Mouse (Mus musculus) layer of hippocampus, adult 6 months (tissue): Measurements from ENCODE around the gene AI182371. TPM values are rescaled to one million over a fixed set of nuclear protein-coding genes. Genes with fewer than 3 reads are reported as not detected.

ENCODE experiments used
- long read RNA-seq, 2 experiments: library from polyadenylated mRNA; unstranded; transcript quantifications; one replicate each; pipeline ENCODE4 v2.0.0; 2019 to 2020
- polyA plus RNA-seq: library from polyadenylated mRNA; unstranded; fragments of <200 nt; fragmentation: Nextera tagmentation; gene quantifications from 2 replicates; pipeline ENCODE4 v1.2.3, GENCODE M21; 2021

AI182371 gene
- 0.19 TPM in 1 of 2 replicates, not detected in the other for polyA plus RNA-seq
- long read RNA-seq, experiment 1 = 0 reads
- long read RNA-seq, experiment 2, partial matches to known transcripts = 0 of 1 reads
- long read RNA-seq, experiment 2, other reads (novel, unspliced or antisense) = 1 of 1 reads

DNA sequence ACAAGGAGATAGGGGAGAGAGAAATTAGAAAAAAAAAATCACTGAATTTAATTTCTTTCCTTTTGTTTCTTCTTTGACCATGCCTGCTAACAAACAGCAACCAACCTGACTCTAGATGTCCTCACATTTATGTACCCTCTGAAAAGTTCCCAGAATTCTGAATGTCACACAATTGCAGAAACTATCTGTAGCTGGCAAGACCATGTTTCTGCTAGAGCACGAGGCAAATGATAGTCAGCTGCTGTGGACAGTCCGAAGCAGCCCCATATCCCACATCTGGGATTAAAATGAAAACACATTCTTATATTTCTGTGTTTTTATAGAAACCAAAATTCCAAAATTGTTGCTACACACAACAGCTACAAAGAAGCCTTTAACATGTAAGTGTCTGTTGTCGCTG lies at the start of gene AI182371:
AI182371 (minus strand) TSS at position 101 of the 400 bp plus-strand sequence.

DNA sequence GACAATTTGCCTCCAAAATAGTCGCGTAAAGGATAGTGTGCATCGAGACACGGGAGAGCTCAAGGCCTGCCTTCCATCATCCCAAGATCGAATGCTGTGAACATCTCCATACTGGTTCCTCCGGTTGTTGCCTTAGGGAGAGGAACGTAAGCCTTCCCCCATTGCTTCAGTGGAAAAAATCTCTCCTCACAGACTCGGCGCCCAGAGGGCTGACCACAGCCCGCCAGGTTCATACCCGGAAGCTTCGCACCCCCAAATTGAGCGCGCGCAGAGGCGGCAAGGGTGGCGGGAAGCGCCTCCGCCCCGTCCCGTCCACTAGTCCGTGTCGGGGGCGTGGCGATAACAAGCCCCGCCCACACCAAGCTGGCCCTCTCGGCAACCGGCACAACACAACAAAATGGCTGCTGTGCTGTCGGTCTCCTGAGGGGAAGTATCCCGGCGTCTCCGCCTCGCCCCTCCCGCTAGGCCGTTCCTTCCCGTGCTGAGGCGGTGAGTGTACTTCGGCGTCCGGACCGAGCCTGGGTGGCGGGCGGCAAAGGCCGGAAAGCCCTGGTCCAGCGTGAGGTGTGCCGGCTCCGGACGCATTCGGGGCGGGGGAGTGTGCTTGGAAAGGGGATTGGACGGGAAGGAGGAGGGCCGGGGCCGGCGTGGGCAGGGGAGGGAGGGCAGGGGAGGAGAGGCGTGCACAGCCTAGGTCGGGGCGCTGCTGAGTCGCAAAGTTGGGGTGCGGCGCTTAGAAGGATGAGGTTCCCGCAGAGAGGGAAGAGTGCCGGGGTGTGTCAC lies 8.0 kb upstream of the AI182371 start, which contains the start of gene Cntrl:
Cntrl (plus strand) TSS at position 352 of the 783 bp plus-strand sequence.

DNA sequence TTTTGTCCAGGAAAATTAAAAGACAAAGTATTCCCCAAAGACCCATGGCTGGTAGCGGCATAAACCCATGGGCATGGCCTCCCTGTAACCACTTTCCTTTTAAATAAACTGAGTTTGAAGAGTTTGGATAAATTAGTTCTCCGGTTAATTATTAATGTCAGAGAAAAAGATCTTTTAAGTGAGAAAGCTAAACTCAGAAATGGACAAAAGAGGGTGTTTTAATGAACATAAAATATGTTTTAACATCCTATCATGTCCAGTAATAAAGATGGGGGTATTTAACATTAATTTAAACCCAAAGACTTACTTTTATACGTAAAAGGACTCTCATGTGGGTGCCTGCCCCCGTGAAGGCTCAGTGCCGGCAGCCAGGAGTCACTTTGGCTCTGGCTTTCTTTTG lies 40.0 kb downstream of the AI182371 start, which contains the start of gene Hc:
Hc (minus strand) TSS at position 101 of the 400 bp plus-strand sequence.

Other genes with a start within 250 kb of the AI182371 start
- 0.50 and 1.3 TPM in 2 replicates for gene Cutal, start 227.1 kb downstream of the AI182371 start, polyA plus RNA-seq
- gene Psmd5, start 226.6 kb downstream of the AI182371 start, polyA plus RNA-seq = 32.7 and 34.3 TPM in 2 replicates
- 0.14 and 0.24 TPM in 2 replicates for gene Phf19, start 187.5 kb downstream of the AI182371 start, polyA plus RNA-seq
- 0.98 and 1.7 TPM in 2 replicates for gene Traf1, start 139.8 kb downstream of the AI182371 start, polyA plus RNA-seq
- gene Hc, start 40.1 kb downstream of the AI182371 start, polyA plus RNA-seq = 0.16 and 0.65 TPM in 2 replicates
- gene Cntrl, start 7.9 kb upstream of the AI182371 start, polyA plus RNA-seq = 1.1 TPM in 2 replicates
- 425 and 487 TPM in 2 replicates for gene Rab14, start 99.6 kb upstream of the AI182371 start, polyA plus RNA-seq
- gene Gsn, start 154.8 kb upstream of the AI182371 start, polyA plus RNA-seq = 88.5 and 93.5 TPM in 2 replicates
- gene Stom, start 235.4 kb upstream of the AI182371 start, polyA plus RNA-seq = 4.8 and 7.1 TPM in 2 replicates